Mouse (Mus musculus) left cerebral cortex, adult 8-10 months (tissue): Measurements from ENCODE around the gene Tmem108. TPM values are rescaled to one million over a fixed set of nuclear protein-coding genes. Genes with fewer than 3 reads are reported as not detected.
"Not testable (repeated sequence)": the region's sequence is repeated elsewhere in the genome, so short reads cannot be mapped to it uniquely, and the experiment has no call there.

Experiments used
- DNase-seq, 2 experiments: peaks; one replicate each; pipeline ENCODE4 v3.0.0; 2022; ENCODE audit warnings: low spot score in 2 of 2
- total RNA-seq, 4 experiments: library from RNA; stranded (reverse); gene quantifications; 2 replicates each; pipeline ENCODE4 v1.2.4; 2022

The Tmem108 gene
- total RNA-seq, 4 experiments from 2014 or later: 17.0 to 23.1 (median 17.9) TPM

DNA sequence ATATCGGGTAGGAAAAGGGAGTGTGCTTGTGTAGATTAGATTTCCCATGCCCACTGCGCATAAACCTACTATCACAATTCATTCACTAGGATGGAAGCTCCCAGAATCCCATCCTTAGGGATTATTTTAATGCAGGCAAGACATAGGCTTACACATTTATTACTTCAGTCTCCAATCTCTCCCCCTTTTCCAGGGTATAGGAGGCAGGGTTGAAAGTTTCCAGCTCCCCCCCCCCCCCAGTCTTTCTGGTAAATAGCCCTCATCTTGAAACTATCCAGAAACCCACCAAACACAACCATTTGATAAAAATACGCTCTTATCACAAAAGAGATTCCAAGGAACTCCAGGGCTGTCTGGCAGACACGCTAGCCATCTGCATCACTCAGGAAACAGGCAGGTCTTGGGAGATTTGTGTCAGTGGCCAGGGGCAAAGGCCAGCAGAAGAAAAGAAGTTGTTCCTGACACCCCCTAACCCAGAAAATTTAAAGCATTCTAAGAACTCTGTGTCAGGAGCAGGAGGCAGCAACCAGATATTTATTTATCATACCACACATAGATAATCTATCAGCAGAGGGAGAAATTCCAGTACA, 79.8 kb downstream of the Tmem108 start:
- DNase-seq: no peak

DNA sequence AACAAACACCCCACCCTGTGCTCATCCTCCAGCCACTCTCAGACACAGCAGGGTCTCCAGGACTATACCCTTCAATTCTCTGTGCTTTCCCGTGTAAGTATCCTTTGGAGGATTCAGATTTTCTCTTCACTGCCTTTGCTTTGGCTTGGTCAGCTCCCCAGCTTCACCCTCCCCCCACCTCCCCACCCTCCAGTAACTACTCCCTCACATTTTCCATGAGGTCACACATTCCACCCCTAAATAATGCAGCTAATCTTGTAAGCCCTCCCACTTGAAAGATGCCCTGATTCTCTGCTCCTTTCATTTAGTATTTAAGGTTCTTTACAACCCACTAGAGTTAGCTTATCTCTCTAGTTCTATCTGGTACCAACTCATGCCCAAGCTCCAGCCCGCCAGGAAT, 82.4 kb downstream of the Tmem108 start:
- no peak for DNase-seq

DNA sequence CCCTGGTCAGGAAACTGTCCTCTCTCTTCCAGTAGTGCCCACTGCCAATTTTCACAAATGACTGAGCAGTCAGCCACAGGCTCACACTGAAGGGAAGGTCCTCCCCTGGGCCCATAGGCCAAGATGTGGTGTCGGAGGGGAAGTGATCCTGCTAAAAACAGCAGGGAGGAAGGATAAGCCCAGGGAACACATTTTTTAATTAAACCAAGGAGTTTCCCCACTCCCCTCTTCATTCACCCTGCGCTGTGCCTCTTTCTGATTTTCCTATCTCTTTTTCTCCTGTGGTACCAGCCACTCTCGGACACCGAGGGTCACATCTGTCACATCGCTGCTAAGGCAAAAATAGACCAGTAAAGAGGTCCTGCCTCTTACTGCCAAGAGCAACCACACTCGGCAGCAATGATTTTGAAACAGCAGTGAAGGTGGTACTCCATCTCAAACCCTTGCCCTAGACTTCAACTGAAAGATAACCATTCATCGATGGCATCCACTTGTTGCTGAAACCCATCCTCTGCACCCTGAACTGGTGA, 83.0 kb downstream of the Tmem108 start:
- DNase-seq: no peak

DNA sequence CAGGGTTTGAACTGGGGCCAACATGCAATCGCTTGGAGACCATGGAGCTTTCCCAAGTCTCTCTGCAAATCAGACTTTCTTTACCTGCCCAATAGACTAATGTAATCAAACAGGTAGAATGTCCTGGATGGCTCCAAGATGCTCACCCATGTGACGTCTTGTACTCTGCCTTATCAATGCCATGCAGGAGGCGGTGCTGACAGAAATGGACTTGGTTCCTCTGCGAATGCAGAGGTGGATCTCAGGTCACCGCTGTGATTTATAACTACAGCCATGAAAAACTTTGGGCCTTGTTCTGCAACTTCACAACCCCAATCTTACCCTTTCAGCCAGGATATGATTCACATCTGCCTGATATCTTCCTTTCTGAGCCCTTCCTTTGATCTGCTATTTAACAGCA, 83.8 kb downstream of the Tmem108 start:
- no peak for DNase-seq

GRCm38 (mm10) chr9:103675721-103676480, 85.7 kb downstream of the Tmem108 start:
- DNase-seq: no peak

DNA sequence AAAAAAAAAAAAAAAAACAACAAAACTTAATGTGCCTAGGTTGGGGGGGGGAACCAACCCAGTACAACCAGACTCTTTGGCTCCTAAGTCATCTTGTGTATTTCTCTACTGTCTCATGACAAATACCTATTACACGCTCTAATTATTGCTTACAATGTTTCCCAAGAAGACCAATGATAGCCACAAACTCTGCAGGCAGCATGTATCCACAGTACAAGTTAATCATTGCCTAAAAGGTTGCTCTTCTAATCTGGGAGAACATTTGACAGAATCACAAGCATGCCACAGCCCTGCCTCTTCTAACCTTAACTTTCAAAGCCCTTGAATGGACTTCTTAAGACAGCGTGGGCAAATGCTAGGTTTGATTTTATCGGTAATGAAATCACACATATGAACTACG, 88.8 kb downstream of the Tmem108 start:
- no peak for DNase-seq

- not testable (repeated sequence) for DNase-seq
Observed at GRCm38 (mm10) chr9:103670592-103671113, 91.0 kb downstream of the Tmem108 start.

- DNase-seq: no peak
Observed at GRCm38 (mm10) chr9:103668830-103669229, 92.8 kb downstream of the Tmem108 start.

DNA sequence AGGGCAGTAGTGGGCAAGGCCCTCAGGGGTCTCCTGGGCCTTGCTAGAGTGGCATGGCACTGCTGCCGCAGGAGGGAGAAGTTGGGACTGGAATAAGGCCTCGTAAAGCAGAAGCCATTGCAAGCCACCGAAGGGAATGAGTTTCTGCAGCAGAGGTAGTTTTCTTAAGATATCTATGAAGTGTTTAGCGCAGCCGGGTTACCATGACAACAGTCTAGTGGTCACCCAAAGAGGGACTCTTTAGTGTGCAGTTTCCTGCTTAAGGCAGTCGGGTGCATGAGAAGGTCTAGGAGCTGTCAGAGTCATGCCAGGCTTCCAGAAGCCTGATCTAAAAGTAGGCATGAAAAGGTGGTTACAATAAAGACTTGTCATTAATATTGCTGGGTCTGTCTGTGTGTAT, 95.8 kb downstream of the Tmem108 start:
- DNase-seq: no peak

DNA sequence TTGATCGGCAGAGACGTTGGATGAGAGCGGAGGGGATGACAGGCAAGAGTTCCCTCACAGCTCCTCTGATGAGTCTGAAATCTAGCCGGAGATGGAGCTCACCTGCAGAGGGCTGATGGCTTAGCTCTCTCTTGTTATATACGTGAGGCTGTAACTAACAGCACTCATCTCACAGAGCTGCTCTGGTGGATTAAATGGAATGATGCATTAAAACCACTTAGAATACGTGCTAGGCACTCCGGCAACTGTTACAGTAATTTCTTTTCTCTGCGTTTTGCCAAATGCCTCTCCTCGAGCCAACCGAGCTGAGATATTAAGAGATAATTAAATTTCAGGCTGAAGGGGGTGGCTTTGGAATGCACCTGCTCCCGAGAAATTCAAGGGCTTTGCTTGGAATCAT, 97.5 kb downstream of the Tmem108 start:
- DNase-seq: no peak

DNA sequence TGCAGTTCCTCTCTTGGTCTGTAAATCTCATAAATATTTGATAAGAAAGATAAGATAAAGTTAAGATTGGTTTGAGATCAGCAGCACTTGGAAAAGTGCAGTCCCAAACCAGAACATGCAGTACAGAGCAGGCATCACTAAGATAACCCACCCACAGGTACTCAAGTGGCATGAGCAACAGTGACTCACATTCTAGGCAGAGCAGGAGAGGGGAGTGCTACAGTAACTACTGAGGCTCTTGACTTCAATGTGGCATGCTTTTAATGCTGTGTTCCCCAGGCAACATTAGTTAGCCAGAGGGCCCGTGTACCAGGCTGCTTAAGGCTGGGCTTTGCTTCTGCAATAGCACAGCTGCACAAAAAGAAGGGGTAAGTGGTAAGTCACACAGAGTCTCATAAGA, 99.8 kb downstream of the Tmem108 start:
- DNase-seq: no peak

- DNase-seq: no peak
Observed at GRCm38 (mm10) chr9:103657981-103658380, 103.7 kb downstream of the Tmem108 start.

DNA sequence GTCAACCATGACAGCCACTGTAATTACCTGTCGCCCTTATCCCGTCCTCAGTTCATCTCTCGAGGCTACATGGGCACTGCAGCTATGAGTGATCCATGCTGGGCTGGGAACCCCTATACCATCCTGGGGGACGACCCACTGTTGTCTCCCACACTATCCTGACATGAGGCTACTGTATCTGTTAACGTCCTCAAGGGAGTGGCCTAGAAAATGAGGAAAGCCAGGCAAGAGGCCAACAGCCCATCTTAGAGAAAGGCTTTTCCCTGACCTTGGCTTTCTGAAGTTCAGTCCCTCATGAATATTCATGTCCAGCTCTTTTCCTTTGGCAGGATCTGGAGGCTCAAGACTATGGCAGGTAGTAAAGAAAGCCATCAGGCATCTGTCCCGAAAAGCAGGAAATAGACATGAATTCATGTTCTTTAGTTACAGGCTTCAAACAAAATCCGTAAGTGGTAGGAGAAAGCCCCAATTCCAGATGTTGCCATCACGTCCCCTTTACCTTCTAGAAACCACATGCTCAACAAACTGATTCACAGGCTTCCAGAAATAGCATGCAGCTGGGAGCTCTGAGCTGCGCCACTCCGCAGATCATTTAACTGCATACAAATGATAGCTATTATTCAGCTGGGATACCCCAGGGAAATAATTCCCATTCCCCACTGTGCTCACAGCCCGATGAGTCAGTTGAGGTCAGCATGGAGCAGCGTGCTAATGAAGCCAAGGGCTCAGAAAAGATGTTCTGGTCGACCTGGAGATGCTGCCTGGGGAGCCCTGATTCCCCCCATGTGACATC, 104.3 kb downstream of the Tmem108 start:
- no peak for DNase-seq

GRCm38 (mm10) chr9:103653995-103654587, 107.5 kb downstream of the Tmem108 start:
- no peak for DNase-seq

DNA sequence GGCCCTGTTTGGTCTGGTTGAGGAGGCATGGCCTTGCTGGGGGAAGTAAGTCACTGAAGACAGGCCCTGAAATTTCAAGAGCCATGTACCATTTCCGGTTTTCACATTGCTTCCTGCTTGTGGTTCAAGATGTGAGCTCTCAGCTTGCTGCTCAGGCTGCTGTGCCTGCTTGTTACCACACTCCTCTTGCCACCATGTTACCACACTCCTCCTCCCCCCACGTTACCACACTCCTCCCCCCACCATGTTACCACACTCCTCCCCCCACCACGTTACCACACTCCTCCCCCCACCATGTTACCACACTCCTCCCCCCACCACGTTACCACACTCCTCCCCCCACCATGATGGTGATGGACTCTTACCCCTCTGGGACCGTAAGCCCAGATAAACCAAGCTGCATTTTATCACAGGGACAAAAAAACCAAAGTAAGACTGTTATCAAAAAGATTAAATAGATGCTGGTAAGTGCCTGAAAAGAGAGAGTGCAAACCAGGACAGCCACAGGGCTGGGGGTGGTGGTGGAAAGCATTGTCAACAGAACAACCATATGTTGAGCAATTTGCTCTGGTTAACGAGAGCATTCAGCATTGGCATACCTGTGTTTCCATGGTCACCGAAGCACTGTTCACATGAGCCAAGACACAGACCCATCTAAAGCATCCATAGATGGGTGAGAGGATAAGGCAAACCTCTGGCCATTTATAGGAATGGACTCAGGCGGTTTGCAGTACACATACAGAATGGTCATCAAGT, 109.3 kb downstream of the Tmem108 start:
- peak in 1 of 2 experiments; percentile 41 for DNase-seq

DNA sequence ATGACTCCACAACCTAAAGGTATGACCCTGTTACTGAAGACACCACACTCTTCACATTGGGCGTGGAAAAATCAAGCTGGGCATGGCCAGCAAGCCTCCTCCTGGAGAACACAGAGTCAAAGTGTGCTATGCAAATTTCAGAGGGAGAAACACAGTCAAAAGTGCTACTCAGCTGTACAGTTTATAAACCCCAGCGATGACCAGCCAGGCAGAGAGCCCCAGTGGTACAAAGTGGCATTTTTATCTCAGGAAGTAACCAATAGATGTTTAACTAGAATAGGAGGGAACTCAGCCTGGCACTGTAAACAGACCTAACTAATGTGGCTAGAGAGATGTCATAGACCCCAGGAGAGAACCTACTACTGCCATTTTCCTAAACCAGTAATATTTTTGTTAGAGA, 115.0 kb downstream of the Tmem108 start:
- DNase-seq: no peak

DNA sequence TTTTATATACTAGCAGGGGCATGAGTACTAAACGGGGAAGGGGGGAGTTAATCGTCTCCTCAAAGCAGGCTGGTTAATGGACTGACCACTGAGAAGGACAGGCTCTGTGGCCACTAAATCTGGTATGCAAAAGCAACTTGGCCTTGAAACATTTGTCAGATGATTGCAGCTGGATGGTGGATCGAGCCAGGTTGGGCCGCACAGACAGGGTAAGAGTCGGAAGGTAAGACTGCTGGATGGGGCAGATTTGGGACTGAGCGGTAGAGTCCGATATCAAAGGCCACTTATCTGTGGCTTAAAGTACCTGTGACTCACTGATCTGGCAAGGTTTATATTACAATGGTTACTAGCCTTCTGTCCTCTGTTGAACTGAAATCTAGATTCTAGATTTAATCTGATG, 115.9 kb downstream of the Tmem108 start:
- DNase-seq: no peak

GRCm38 (mm10) chr9:103642300-103642699, 119.3 kb downstream of the Tmem108 start:
- DNase-seq: no peak

GRCm38 (mm10) chr9:103641340-103641739, 120.3 kb downstream of the Tmem108 start:
- DNase-seq: no peak

DNA sequence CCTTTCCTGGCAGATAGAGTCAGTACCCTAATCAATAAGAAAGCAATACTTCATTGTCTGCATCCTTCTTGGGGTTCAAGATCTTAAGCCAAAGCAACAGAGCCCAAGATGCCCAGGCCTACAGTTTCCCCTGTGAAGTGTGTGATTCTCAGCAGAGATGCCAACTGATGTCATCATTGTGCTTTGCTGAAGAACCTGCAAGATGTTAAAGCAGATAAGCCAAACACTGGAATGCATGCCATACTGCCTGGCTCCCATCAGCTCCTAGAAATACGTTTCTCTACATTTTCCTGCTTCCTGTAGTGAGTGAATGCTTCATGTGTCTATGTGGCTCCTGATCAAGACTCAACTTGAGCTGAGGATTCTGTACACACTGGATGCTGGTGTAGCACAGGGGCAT, 122.2 kb downstream of the Tmem108 start:
- DNase-seq: no peak

DNA sequence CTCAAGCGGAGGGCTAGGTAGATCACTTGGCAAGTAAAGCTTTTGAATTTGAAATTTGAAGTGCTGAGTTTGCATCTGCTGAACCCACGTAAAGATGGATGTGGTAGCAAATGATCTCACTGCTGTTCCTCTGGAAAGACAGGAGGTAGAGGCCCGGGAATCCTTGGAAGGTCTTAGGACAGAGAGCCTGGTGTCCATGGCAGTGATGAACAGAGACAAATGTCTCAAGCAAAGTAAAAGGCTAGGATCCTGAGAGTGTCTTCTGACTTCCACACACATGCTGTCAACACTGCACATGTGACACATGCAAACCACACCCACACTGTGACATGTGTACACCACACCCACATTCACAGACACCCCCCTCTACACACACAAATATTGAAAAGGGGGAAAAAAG, 124.2 kb downstream of the Tmem108 start:
- DNase-seq: no peak
